Mouse (Mus musculus): ENCODE results near the gene Zfp330. TPM values are rescaled to one million over a fixed set of nuclear protein-coding genes. Genes with fewer than 3 reads are reported as not detected.

The Zfp330 gene
- polyA plus RNA-seq, 1 experiment from 2014 or later: 66.1 TPM

DNA sequence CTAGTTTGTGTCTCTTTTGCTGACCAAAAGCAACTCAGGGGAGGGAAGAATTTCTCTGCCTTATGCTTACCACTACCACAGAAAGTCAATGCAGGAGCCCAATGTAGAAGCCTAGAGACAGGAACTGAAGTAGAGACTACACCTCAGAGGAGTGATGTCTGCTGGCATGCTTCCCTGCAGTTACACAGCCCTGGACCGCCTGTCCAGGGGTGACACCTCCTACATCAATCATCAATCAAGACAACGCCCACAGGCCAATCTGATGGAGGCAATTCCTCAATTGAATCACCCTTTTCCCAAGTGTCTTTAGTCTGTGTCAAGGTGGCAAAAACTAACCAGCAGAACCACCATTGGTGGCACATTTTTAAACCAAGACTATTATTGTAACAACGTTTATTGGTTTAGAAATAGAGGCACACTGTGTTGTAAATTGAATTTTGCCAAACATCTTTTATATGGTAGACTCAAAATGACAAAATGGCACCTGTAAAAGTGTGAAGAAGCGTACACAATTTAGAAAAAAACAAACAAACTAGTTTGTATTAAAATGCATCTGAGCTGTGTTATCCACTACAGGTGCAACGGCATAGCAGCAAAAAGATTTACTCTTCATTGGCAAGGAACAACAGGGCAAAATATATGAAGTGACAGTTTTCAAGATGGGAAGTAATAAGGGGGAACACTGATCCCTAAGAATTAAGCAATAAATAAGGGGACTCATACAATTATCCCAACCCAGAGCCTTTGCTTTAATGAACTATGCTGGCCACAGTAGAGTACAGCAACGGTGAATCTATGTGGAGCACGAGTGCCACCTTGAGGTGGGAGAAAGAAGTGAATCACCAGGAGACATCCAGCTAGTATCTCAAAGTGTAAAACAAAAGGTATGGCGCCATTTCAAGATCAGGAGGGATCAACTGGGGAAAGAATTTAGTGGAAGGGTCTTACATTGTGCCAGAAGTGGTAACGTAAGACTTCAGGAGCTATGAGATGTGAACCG, 29.8 kb downstream of the Zfp330 start:
- ATAC-seq (ENCODE audit: low read depth): no peak
- no peak overlapping the region for H3K4me3 ChIP-seq (ENCODE audit: low read depth, low read length)
- no peaks in the 10 kb centered on the region for H3K4me1 ChIP-seq (ENCODE audit: control insufficient read depth, insufficient read depth, low read length)
- H3K36me3 ChIP-seq (ENCODE audit: control insufficient read depth, insufficient read depth, low read length): no peaks in the 10 kb centered on the region
- 44% methylated on average over 10 of the region's 10 CpGs for WGBS
- no peaks in the 10 kb centered on the region for H3K27me3 ChIP-seq (replicated peaks; ENCODE audit: control insufficient read depth, insufficient read depth, low read length)
- peaks cover 5% of the 10 kb centered on the region; the same call in 1 of the 2 replicates for H3K9me3 ChIP-seq (ENCODE audit: control insufficient read depth, low read length)
- peak; percentile 60 for DNase-seq (ENCODE audit: low spot score)
- no peak overlapping the region for H3K4me2 ChIP-seq (ENCODE audit: low read depth, low read length)
- H3K9ac ChIP-seq (ENCODE audit: low read depth, low read length): no peak overlapping the region
- no peak overlapping the region for H3K27ac ChIP-seq (replicated peaks; ENCODE audit: low read depth, low read length)

Other genes with a start within 250 kb of the Zfp330 start
- 1.2 and 1.3 TPM in 2 replicates for gene Rnf150, start 89.2 kb upstream of the Zfp330 start, polyA plus RNA-seq (2014; fragmentation: Nextera tagmentation; extraction: Ambion mirVana)